Mouse (Mus musculus) cortical plate, adult 2 months (tissue): ENCODE data around the gene Btbd35f3. TPM values are rescaled to one million over a fixed set of nuclear protein-coding genes. Genes with fewer than 3 reads are reported as not detected.
"Not testable (repeated sequence)": the region's sequence is repeated elsewhere in the genome, so short reads cannot be mapped to it uniquely, and the experiment has no call there.

Experiments
- H3K27ac ChIP-seq: fragments of 200-500 bp; 2 replicates; pipeline ENCODE4 v1.5.1; 2012; ENCODE audit warnings: low read length, control low read depth, inconsistent platforms; ENCODE audit not compliant: insufficient read depth
- H3K4me1 ChIP-seq: fragments of 200-500 bp; 2 replicates; pipeline ENCODE4 v1.6.1; 2011; ENCODE audit warnings: low read length; ENCODE audit not compliant: control insufficient read depth, insufficient read depth
- H3K4me3 ChIP-seq: fragments of 200-500 bp; 2 replicates; pipeline ENCODE4 v1.5.1; 2011; ENCODE audit warnings: mild to moderate bottlenecking, low read length, control low read depth; ENCODE audit not compliant: insufficient read depth
- polyA plus RNA-seq: library from polyadenylated mRNA; depleted of rRNA; stranded (reverse); fragments of >200 nt; gene quantifications from 2 replicates; pipeline ENCODE4 v1.2.3, GENCODE M21; 2012; rRNA removed

Btbd35f3 gene
- not detected in 2 replicates for polyA plus RNA-seq

- not testable (repeated sequence) for H3K4me3 ChIP-seq, H3K4me1 ChIP-seq, H3K27ac ChIP-seq
Measured at GRCm38 (mm10) chrX:4037374-4037773, at the start of gene Btbd35f3. Btbd35f3 (plus strand) TSS chrX:4037674.

Other genes starting within 250 kb of the Btbd35f3 start
- not detected in 2 replicates for gene Btbd35f16, start 80.7 kb upstream of the Btbd35f3 start, polyA plus RNA-seq
- not detected in 2 replicates for gene Btbd35f28, start 158.9 kb downstream of the Btbd35f3 start, polyA plus RNA-seq